Mouse (Mus musculus): Measurements from ENCODE around the gene Mink1.

DNA sequence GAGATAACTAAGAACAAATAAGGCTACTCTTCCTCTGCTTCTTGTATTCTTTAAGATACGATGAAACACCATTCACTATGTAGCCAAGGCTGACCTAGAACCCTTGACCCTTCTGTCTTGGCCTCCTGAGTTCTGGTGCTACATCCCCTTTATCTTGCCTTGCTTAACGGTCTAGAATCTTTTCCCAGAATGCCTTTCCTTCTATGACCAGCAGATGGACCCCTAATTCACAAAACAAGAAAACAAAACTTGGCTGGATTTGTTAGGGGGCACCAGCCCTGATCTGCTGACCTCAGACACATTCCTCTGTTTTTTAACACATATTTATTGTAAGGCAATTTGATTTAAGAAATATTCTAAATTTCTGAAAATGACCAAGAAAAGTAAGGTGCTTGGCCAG lies 46.3 kb upstream of the Mink1 start:
- TF ChIP-seq CTCF (IDR thresholded peaks at IDR 0.05; ENCODE audit: borderline replicate concordance, insufficient read depth, low read depth, low read length): peak; percentile 35; the same call in 1 of the 2 replicates
- TF ChIP-seq POLR2A (IDR thresholded peaks at IDR 0.05; ENCODE audit: borderline replicate concordance, insufficient read depth, low read length): no peak
